Mouse (Mus musculus) heart, postnatal 0 days (tissue): ENCODE measurements around the gene Tmc8.
A peak's percentile ranks its signal among the peaks of the same experiment; 100 is the strongest.

ENCODE experiments used
- CTCF ChIP-seq: IDR thresholded peaks from 2 replicates; pipeline ENCODE4 v1.5.1; 2016; ENCODE audit warnings: antibody characterized with exemption, control low read depth, low read depth
- EP300 ChIP-seq: IDR thresholded peaks from 2 replicates; pipeline ENCODE4 v1.6.1; 2016; ENCODE audit warnings: antibody characterized with exemption, low read depth

DNA sequence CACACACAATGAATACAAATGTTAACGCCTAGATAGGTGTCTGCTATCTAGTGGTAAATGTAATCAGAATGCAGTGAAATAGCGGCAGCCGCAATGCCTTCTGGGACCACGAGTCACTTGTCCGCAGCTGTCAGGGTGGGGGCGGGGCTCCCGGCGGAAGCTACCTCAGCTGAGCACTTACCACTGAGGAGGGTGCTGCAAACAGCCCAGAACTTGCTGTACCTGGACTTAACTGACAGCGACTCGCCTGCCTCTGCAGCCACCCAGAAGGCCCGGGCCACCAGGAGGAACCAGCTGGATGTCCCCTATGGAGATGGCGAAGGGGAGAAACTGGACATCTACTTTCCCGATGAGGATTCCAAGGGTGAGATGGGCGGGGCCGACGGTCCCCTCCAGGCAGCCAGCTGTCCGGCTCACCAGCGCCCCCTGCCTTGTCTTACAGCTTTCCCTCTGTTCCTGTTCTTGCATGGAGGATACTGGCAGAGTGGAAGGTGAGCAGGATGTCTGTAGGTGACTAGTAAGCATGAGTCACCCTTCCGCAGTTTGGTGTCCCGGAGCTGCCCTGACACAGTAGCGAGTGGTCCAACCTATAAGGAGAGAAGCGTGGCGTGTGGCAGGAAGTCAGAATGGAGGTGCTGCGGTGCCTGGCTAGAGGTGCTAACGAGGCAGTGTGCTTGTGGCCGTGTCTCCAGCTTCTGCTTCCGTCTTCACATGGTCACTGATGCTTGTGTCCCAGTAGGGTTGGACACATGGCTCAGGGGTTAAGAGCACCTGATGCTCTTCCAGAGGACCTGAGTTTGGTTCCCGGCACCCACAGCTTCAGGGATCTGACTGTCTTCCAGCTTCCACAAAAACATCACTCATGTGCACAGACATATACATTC lies 50.5 kb downstream of the Tmc8 start:
- TF ChIP-seq CTCF (peak; percentile 55), EP300 (no peak)
